Mouse (Mus musculus) hindbrain, embryonic 16.5 days (tissue): Measurements from ENCODE around the gene Dido1. TPM values are rescaled to one million over a fixed set of nuclear protein-coding genes. Genes with fewer than 3 reads are reported as not detected.
A peak's percentile ranks its signal among the peaks of the same experiment; 100 is the strongest.
"Not testable (repeated sequence)": the region's sequence is repeated elsewhere in the genome, so short reads cannot be mapped to it uniquely, and the experiment has no call there.

Source experiments
- ATAC-seq: fragments of 200-750 bp; cut with Nextera tagmentation; 2 replicates; pipeline ENCODE4 v1.8.0; 2017; ENCODE audit warnings: moderate TSS enrichment, moderate library complexity
- H3K27ac ChIP-seq: fragments of 300-500 bp; sonication (generic); 2 replicates; pipeline ENCODE4 v1.5.1; 2014; ENCODE audit warnings: low read depth, mild to moderate bottlenecking, control low read depth, low read length, moderate library complexity
- H3K27me3 ChIP-seq: fragments of 300-500 bp; sonication (generic); replicated peaks from 2 replicates; pipeline ENCODE4 v1.6.1; 2014; ENCODE audit warnings: low read length; ENCODE audit not compliant: control insufficient read depth, insufficient read depth
- H3K36me3 ChIP-seq: fragments of 300-500 bp; sonication (generic); 2 replicates; pipeline ENCODE4 v1.6.1; 2014; ENCODE audit warnings: mild to moderate bottlenecking, low read length, moderate library complexity, mixed read lengths; ENCODE audit not compliant: control insufficient read depth, insufficient read depth
- H3K4me1 ChIP-seq: fragments of 300-500 bp; sonication (generic); 2 replicates; pipeline ENCODE4 v1.6.1; 2014; ENCODE audit warnings: low read depth, low read length; ENCODE audit not compliant: control insufficient read depth, insufficient read depth
- H3K4me2 ChIP-seq: fragments of 300-500 bp; sonication (generic); 2 replicates; pipeline ENCODE4 v1.6.1; 2014; ENCODE audit warnings: mild to moderate bottlenecking, low read length, control low read depth, moderate library complexity
- H3K4me3 ChIP-seq: fragments of 300-500 bp; sonication (generic); 2 replicates; pipeline ENCODE4 v1.5.1; 2014; ENCODE audit warnings: mild to moderate bottlenecking, low read length, control low read depth, moderate library complexity
- H3K9ac ChIP-seq: fragments of 300-500 bp; sonication (generic); 2 replicates; pipeline ENCODE4 v1.6.1; 2014; ENCODE audit warnings: low read depth, mild to moderate bottlenecking, control low read depth, low read length, moderate library complexity
- H3K9me3 ChIP-seq: fragments of 300-500 bp; sonication (generic); 2 replicates; pipeline ENCODE4 v1.6.1; 2014; ENCODE audit warnings: mild to moderate bottlenecking, low read length, moderate library complexity; ENCODE audit not compliant: control insufficient read depth
- WGBS: fragments of 180-500 bp; shearing (Covaris S2); extraction: QIAGEN DNeasy Blood & Tissue Kit; methylation state at CpG from one replicate; pipeline ENCODE4 v1.1.7; 2014; 5-methylcytosine and 5-hydroxymethylcytosine counted together
- polyA plus RNA-seq: library from polyadenylated mRNA; unstranded; fragments of >200 nt; fragmentation: Nextera tagmentation; extraction: Ambion mirVana; gene quantifications from 2 replicates; pipeline ENCODE4 v1.2.1, GENCODE M21; 2015

Gene Dido1
- polyA plus RNA-seq, 1 experiment from 2014 or later, result 20.7 TPM

- ATAC-seq, result no peak
- Histone ChIP-seq H3K9ac (no peak overlapping the region), H3K9me3 (no peaks in the 10 kb centered on the region), H3K4me2 (no peak overlapping the region), H3K27me3 (no peaks in the 10 kb centered on the region; the same call in 1 of the 2 replicates), H3K4me3 (no peak overlapping the region), H3K4me1 (0 out of 2 replicates have a peak, but pooled peaks cover 4% of the 10 kb centered on the region), H3K36me3 (peaks cover 8% of the 10 kb centered on the region), H3K27ac (no peak overlapping the region)
- 75% methylated on average over 6 of the region's 6 CpGs for WGBS
Measured at GRCm38 (mm10) chr2:180726658-180727442, 17.1 kb upstream of the Dido1 start.

GRCm38 (mm10) chr2:180725856-180726629 is 16.2 kb upstream of the Dido1 start:
- H3K4me1 ChIP-seq, result 0 out of 2 replicates have a peak, but pooled peaks cover 4% of the 10 kb centered on the region
- no peak overlapping the region for H3K4me3 ChIP-seq
- no peaks in the 10 kb centered on the region; the same call in 1 of the 2 replicates for H3K27me3 ChIP-seq
- H3K9ac ChIP-seq, result no peak overlapping the region
- 44% methylated on average over 8 of the region's 8 CpGs for WGBS
- no peak overlapping the region for H3K27ac ChIP-seq
- no peaks in the 10 kb centered on the region for H3K9me3 ChIP-seq
- H3K4me2 ChIP-seq, result no peak overlapping the region
- peaks cover 15% of the 10 kb centered on the region for H3K36me3 ChIP-seq
- no peak for ATAC-seq

GRCm38 (mm10) chr2:180725414-180725778 is 15.6 kb upstream of the Dido1 start:
- Histone ChIP-seq H3K36me3 (peaks cover 18% of the 10 kb centered on the region), H3K4me3 (no peak overlapping the region), H3K9ac (no peak overlapping the region), H3K4me2 (0 out of 2 replicates have a peak overlapping the region, but pooled peaks have one; percentile 11), H3K27ac (no peak overlapping the region), H3K4me1 (0 out of 2 replicates have a peak, but pooled peaks cover 4% of the 10 kb centered on the region), H3K27me3 (no peaks in the 10 kb centered on the region; the same call in 1 of the 2 replicates), H3K9me3 (no peaks in the 10 kb centered on the region)
- WGBS, result 14% methylated on average over 6 of the region's 6 CpGs
- ATAC-seq, result no peak

- Histone ChIP-seq H3K36me3 (peaks cover 21% of the 10 kb centered on the region), H3K4me1 (0 out of 2 replicates have a peak, but pooled peaks cover 4% of the 10 kb centered on the region), H3K9ac (no peak within 1 kb of the TSS), H3K4me2 (0 out of 2 replicates have a peak within 1 kb of the TSS, but pooled peaks have one; percentile 11), H3K4me3 (no peak within 1 kb of the TSS), H3K9me3 (no peaks in the 10 kb centered on the region), H3K27me3 (no peaks in the 10 kb centered on the region; the same call in 1 of the 2 replicates), H3K27ac (no peak within 1 kb of the TSS)
- no peak for ATAC-seq
- 7% methylated on average over 18 of the region's 18 CpGs for WGBS
Measured at GRCm38 (mm10) chr2:180724585-180725413, 15.0 kb upstream of the Dido1 start, which contains the start of gene Slc17a9. TSS of gene Slc17a9 (plus strand) at chr2:180725263.

- Histone ChIP-seq H3K4me2 (no peak overlapping the region), H3K4me1 (0 out of 2 replicates have a peak, but pooled peaks cover 4% of the 10 kb centered on the region), H3K9ac (no peak overlapping the region), H3K4me3 (no peak overlapping the region), H3K9me3 (no peaks in the 10 kb centered on the region), H3K27ac (no peak overlapping the region), H3K36me3 (peaks cover 28% of the 10 kb centered on the region), H3K27me3 (no peaks in the 10 kb centered on the region; the same call in 1 of the 2 replicates)
- 74% methylated on average over 2 of the region's 2 CpGs for WGBS
- no peak for ATAC-seq
Measured at GRCm38 (mm10) chr2:180723865-180724264, 14.1 kb upstream of the Dido1 start.

GRCm38 (mm10) chr2:180722748-180723147 is 12.9 kb upstream of the Dido1 start:
- not testable (repeated sequence) for H3K27ac ChIP-seq, H3K4me2 ChIP-seq, H3K9ac ChIP-seq, H3K27me3 ChIP-seq, H3K9me3 ChIP-seq, H3K4me3 ChIP-seq, H3K4me1 ChIP-seq, ATAC-seq
- H3K36me3 ChIP-seq, result peaks cover 36% of the 10 kb centered on the region
- WGBS, result 94% methylated on average over 5 of the region's 5 CpGs

GRCm38 (mm10) chr2:180712037-180712689 is 2.4 kb upstream of the Dido1 start:
- no peak for ATAC-seq
- no peak overlapping the region for H3K27ac ChIP-seq
- 96% methylated on average over 5 of the region's 5 CpGs for WGBS
- peaks cover 20% of the 10 kb centered on the region for H3K36me3 ChIP-seq
- no peak overlapping the region for H3K4me2 ChIP-seq
- H3K4me1 ChIP-seq, result peaks cover 18% of the 10 kb centered on the region
- no peak overlapping the region for H3K4me3 ChIP-seq
- no peaks in the 10 kb centered on the region for H3K27me3 ChIP-seq
- no peaks in the 10 kb centered on the region for H3K9me3 ChIP-seq
- no peak overlapping the region for H3K9ac ChIP-seq

GRCm38 (mm10) chr2:180711527-180711926 is 1.7 kb upstream of the Dido1 start:
- H3K4me2 ChIP-seq, result peak overlapping the region; percentile 89
- H3K9ac ChIP-seq, result no peak overlapping the region
- peak overlapping the region; percentile 100 for H3K4me3 ChIP-seq

More at GRCm38 (mm10) chr2:180711527-180711926, 1.7 kb upstream of the Dido1 start:
- peaks cover 13% of the 10 kb centered on the region for H3K36me3 ChIP-seq
- no peak overlapping the region for H3K27ac ChIP-seq
- H3K9me3 ChIP-seq, result no peaks in the 10 kb centered on the region
- 70% methylated on average over 4 of the region's 4 CpGs for WGBS
- ATAC-seq, result no peak
- H3K27me3 ChIP-seq, result no peaks in the 10 kb centered on the region
- H3K4me1 ChIP-seq, result peaks cover 18% of the 10 kb centered on the region
